Mouse (Mus musculus): ENCODE results near the gene Lrrc10.

DNA sequence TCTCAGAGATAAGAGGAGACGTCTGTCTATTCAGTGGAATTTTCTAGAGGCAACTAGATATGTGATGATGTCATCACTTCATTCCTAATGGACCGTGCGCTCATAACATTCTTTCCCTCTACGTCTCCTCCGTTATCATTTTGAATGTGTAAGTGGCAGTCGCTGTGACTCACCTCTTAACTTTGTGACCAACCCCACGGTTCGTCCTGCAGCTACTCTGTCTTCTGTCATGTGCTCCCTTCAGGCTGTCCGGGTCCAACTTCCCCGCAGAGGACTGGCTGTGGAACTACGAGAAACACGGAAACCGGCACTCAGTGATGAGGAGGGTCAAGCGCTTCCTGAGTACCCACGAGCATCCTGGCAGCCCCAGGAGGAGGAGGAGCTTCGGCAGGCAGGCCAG lies 21.4 kb upstream of the Lrrc10 start:
- TF ChIP-seq EP300 (IDR thresholded peaks at IDR 0.05; ENCODE audit: insufficient read depth, low read depth, low read length): no peak
- TF ChIP-seq CTCF (IDR thresholded peaks at IDR 0.05; ENCODE audit: low read depth, low read length): no peak
- TF ChIP-seq POLR2A (IDR thresholded peaks at IDR 0.05; ENCODE audit: insufficient read depth, low read length): no peak

Measured in ES-Bruce4 (cell line).